Mouse (Mus musculus) testis, adult 2 months (tissue): Measurements from ENCODE around the gene Pcif1. TPM values are rescaled to one million over a fixed set of nuclear protein-coding genes. Genes with fewer than 3 reads are reported as not detected.
A peak's percentile ranks its signal among the peaks of the same experiment; 100 is the strongest.

Experiments
- H3K27ac ChIP-seq: fragments of 200-500 bp; 2 replicates; pipeline ENCODE4 v1.5.1; 2012; ENCODE audit warnings: low read depth, low read length; ENCODE audit not compliant: control insufficient read depth, insufficient read depth
- H3K27me3 ChIP-seq: fragments of 200-500 bp; 2 replicates; pipeline ENCODE4 v1.6.1; 2012; ENCODE audit warnings: mild to moderate bottlenecking, low read length, moderate library complexity; ENCODE audit not compliant: control insufficient read depth, insufficient read depth
- H3K36me3 ChIP-seq: fragments of 200-500 bp; 2 replicates; pipeline ENCODE4 v1.6.1; 2012; ENCODE audit warnings: mild to moderate bottlenecking, low read length; ENCODE audit not compliant: control insufficient read depth, insufficient read depth
- H3K4me1 ChIP-seq: fragments of 200-500 bp; 2 replicates; pipeline ENCODE4 v1.6.1; 2012; ENCODE audit warnings: low read length; ENCODE audit not compliant: control insufficient read depth, insufficient read depth
- H3K4me3 ChIP-seq: fragments of 200-500 bp; 2 replicates; pipeline ENCODE4 v1.5.1; 2012; ENCODE audit warnings: low read depth, mild to moderate bottlenecking, low read length, moderate library complexity, mixed read lengths; ENCODE audit not compliant: control insufficient read depth
- CTCF ChIP-seq: fragments of 200-500 bp; IDR thresholded peaks from 2 replicates; pipeline ENCODE4 v1.5.1; 2012; ENCODE audit warnings: low read depth, mild to moderate bottlenecking, inconsistent platforms, low read length, moderate library complexity; ENCODE audit not compliant: control insufficient read depth, insufficient read depth, insufficient replicate concordance
- POLR2A ChIP-seq: fragments of 200-500 bp; IDR thresholded peaks from 2 replicates; pipeline ENCODE4 v1.6.1; 2012; ENCODE audit warnings: low read depth, mild to moderate bottlenecking, inconsistent platforms, low read length, moderate library complexity; ENCODE audit not compliant: control insufficient read depth
- polyA plus RNA-seq: library from polyadenylated mRNA; depleted of rRNA; stranded (reverse); fragments of >200 nt; gene quantifications from 2 replicates; pipeline ENCODE4 v1.2.3, GENCODE M21; 2012

Gene Pcif1
- polyA plus RNA-seq, 1 experiment = 17.0 TPM

GRCm38 (mm10) chr2:164916820-164917219 is 37.7 kb downstream of the Pcif1 start:
- Histone ChIP-seq H3K27me3 (no peaks in the 10 kb centered on the region), H3K27ac (no peak overlapping the region), H3K36me3 (no peaks in the 10 kb centered on the region), H3K4me1 (peaks cover 5% of the 10 kb centered on the region), H3K4me3 (no peak overlapping the region)
- TF ChIP-seq POLR2A = no peak
- no peak for TF ChIP-seq CTCF

- TF ChIP-seq POLR2A (no peak), CTCF (no peak)
- Histone ChIP-seq H3K27me3 (no peaks in the 10 kb centered on the region), H3K36me3 (no peaks in the 10 kb centered on the region), H3K27ac (no peak overlapping the region), H3K4me3 (no peak overlapping the region), H3K4me1 (peaks cover 1% of the 10 kb centered on the region; the same call in 1 of the 2 replicates)
Observed at GRCm38 (mm10) chr2:164917371-164917770, 38.3 kb downstream of the Pcif1 start.

DNA sequence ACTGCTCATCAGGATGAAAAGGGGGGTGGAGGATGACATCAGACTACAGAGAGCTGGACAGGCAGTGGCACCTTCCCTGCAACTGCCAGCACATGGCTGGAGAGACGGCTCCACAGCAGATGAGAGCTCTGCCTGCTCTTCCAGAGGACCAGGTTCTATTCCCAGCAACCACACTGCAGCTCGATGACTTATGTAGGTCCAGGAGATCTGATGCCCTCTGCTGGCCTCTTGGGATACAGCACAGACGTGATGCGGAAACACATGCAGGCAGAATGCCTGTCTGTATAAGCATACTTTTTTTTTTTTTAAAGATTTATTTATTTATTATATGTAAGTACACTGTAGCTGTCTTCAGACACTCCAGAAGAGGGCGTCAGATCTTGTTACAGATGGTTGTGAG is 39.2 kb downstream of the Pcif1 start:
- Histone ChIP-seq H3K36me3 (no peaks in the 10 kb centered on the region), H3K27me3 (no peaks in the 10 kb centered on the region), H3K27ac (no peak overlapping the region), H3K4me1 (no peaks in the 10 kb centered on the region), H3K4me3 (no peak overlapping the region)
- peak; percentile 46; the same call in 1 of the 2 replicates for TF ChIP-seq CTCF
- no peak for TF ChIP-seq POLR2A

DNA sequence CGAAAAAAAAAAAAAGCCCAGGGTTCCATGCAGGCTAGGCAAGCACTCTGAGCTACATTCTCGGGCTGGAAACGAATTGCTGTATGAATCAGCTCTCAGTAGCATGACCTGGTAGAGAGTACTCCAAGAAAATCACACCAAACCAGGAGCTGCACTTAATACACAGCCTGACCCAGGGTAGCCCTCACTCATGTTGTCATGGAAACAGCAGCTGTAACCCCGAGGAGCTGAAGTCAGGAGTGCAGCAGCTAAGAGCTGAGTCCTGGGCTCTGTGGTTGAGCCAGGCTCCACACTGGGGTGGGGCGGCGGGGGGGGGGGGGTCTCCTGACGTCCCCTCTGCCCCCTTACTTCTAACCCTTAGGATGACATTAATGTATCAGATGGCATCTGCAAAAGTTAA is 42.9 kb downstream of the Pcif1 start:
- Histone ChIP-seq H3K27ac (no peak overlapping the region), H3K4me1 (no peaks in the 10 kb centered on the region), H3K4me3 (no peak overlapping the region), H3K36me3 (no peaks in the 10 kb centered on the region), H3K27me3 (no peaks in the 10 kb centered on the region)
- TF ChIP-seq CTCF (no peak), POLR2A (no peak)

GRCm38 (mm10) chr2:164923291-164923690 is 44.2 kb downstream of the Pcif1 start:
- no peak for TF ChIP-seq CTCF
- no peak for TF ChIP-seq POLR2A
- H3K4me1 ChIP-seq = no peaks in the 10 kb centered on the region
- no peaks in the 10 kb centered on the region for H3K36me3 ChIP-seq
- H3K4me3 ChIP-seq = no peak overlapping the region
- no peak overlapping the region for H3K27ac ChIP-seq
- no peaks in the 10 kb centered on the region for H3K27me3 ChIP-seq

- no peak overlapping the region for H3K4me3 ChIP-seq
- no peaks in the 10 kb centered on the region for H3K27me3 ChIP-seq
- H3K27ac ChIP-seq = no peak overlapping the region
- TF ChIP-seq CTCF = peak; percentile 68; the same call in 1 of the 2 replicates
- TF ChIP-seq POLR2A = no peak
- no peaks in the 10 kb centered on the region for H3K4me1 ChIP-seq
- H3K36me3 ChIP-seq = no peaks in the 10 kb centered on the region
Observed at GRCm38 (mm10) chr2:164924100-164924857, 45.2 kb downstream of the Pcif1 start.

DNA sequence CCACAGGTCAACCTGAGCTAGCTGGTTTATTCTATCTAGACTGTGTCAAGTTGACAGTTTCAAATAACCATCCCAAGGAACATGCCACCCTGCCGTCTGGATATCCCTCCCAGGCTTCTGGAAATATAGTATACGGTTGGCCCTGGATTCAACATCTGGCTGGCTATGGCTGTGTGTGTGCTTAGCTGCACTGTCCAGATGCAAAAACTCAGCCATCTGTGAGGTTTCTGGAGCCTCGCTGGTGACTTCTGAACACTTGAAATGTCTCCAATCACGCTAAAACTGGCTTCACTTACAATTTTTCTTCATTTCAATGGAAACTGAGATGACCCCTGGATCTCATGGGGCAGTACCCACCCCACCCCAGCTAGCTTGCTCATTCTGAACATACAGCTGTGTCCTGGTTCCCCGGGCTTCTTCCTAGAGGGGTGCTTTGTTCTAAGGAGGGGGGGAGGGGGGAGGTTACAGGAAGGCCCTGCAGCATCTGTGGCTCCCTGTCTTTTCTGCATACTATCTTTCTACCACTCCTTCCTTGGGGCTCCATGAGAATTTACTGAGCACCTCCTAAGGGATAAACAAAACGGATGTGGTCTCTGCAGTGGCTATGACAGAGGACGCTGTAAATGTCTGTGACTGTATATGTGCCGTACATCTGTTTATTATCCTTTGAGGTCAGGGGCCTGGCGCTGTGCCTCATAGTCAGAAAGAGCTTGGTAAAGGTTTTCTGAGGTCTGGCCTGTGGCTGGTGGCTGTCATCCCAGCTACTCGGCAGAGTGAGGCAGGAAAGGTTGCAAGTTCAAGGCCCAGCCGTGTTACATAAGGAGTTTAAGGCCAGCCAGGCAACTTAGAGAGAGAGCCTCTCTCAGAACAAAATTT is 51.8 kb downstream of the Pcif1 start:
- TF ChIP-seq CTCF (no peak), POLR2A (no peak)
- no peak overlapping the region for H3K27ac ChIP-seq
- no peaks in the 10 kb centered on the region for H3K27me3 ChIP-seq

More for the DNA sequence above, 51.8 kb downstream of the Pcif1 start:
- Histone ChIP-seq H3K36me3 (no peaks in the 10 kb centered on the region), H3K4me1 (no peaks in the 10 kb centered on the region), H3K4me3 (no peak overlapping the region)
